In the genomic region with DNA sequence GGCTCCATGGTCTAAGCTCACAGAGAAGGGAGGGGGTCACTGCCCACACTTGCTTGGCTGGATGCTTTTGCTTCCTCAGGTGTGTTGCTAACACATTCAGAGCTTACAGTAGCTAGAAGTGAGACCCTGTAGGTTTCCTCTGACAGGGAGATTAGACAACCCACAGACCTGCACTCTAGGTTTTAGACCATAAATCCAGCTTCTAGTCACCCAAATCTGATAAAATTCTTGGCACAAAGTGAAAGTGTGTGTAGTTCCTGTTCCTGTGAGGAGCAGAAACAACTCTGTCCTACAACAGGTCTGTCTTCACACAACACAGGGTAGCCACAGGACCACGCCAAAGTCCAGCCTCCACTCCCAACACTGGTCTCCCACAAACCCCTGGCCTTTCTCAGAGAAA, we compare ENCODE assay signal across 20 mouse cellular contexts. TPM values are rescaled to one million over a fixed set of nuclear protein-coding genes. Genes with fewer than 3 reads are reported as not detected.
DNase-seq lines count a peak whose midpoint lies in the region; ATAC-seq and TF ChIP-seq lines count a peak whose summit lies in the region.
"Had no signal": no experiment of that assay in that cellular context is flagged by ENCODE, and none has a peak within 500 bp of the region (broad histone marks: within the 10 kb centered on the region; RNA-seq: fewer than 3 reads in every experiment).

No protein-coding gene starts in this region.

- no peak overlapping the region for H3K9ac ChIP-seq in forebrain, embryonic 13.5 days
- H3K9ac ChIP-seq in liver, adult 2 months (ENCODE audit: low read depth, low read length): no peak overlapping the region
- H3K9ac ChIP-seq in hindbrain, embryonic 13.5 days: no peak overlapping the region
- H3K9ac ChIP-seq in hindbrain, postnatal 0 days (replicated peaks; ENCODE audit: low read length): no peak overlapping the region
- H3K9ac ChIP-seq: limb, embryonic 15.5 days; neural tube, embryonic 12.5 days had no signal

- WGBS in forebrain, embryonic 10.5 days: 91% methylated on average over 1 of the region's 1 CpGs
- 93% methylated on average over 1 of the region's 1 CpGs for whole genome bisulfite sequencing in forebrain, embryonic 13.5 days
- WGBS in liver, adult 2 months: 55% methylated on average over 1 of the region's 1 CpGs
- 100% methylated on average over 1 of the region's 1 CpGs for WGBS in hindbrain, embryonic 13.5 days
- WGBS in hindbrain, postnatal 0 days: 96% methylated on average over 1 of the region's 1 CpGs

- no peak for TF ChIP-seq POLR2A in liver, adult 2 months (IDR thresholded peaks at IDR 0.05; ENCODE audit: extremely low read depth, insufficient read depth, low read length)

- H3K4me1 ChIP-seq in forebrain, embryonic 10.5 days: peaks cover 50% of the 10 kb centered on the region
- H3K4me1 ChIP-seq in forebrain, embryonic 13.5 days: peaks cover 17% of the 10 kb centered on the region
- H3K4me1 ChIP-seq in liver, adult 2 months (ENCODE audit: control insufficient read depth, insufficient read depth, low read length): peaks cover 6% of the 10 kb centered on the region
- peaks cover 32% of the 10 kb centered on the region for H3K4me1 ChIP-seq in hindbrain, embryonic 13.5 days (replicated peaks)
- H3K4me1 ChIP-seq in hindbrain, postnatal 0 days (ENCODE audit: insufficient read depth, low read length): no peaks in the 10 kb centered on the region

- H3K79me2 ChIP-seq in liver, adult 2 months (ENCODE audit: control insufficient read depth, insufficient read depth, low read length): peaks cover 75% of the 10 kb centered on the region

- peaks cover 3% of the 10 kb centered on the region; the same call in 1 of the 2 replicates for H3K9me3 ChIP-seq in forebrain, embryonic 10.5 days
- H3K9me3 ChIP-seq in forebrain, embryonic 13.5 days (replicated peaks): no peaks in the 10 kb centered on the region
- H3K9me3 ChIP-seq in hindbrain, embryonic 13.5 days: no peaks in the 10 kb centered on the region
- no peaks in the 10 kb centered on the region for H3K9me3 ChIP-seq in hindbrain, postnatal 0 days (ENCODE audit: low read length)
- H3K9me3 ChIP-seq: G1E; hindbrain, embryonic 10.5 days; limb, embryonic 15.5 days; neural tube, embryonic 12.5 days had no signal

- no peak for TF ChIP-seq CTCF in liver, adult 2 months (IDR thresholded peaks at IDR 0.05; ENCODE audit: low read depth, low read length)
- no peak for TF ChIP-seq CTCF in hindbrain, postnatal 0 days (IDR thresholded peaks at IDR 0.05; ENCODE audit: low read depth)

- H3K36me3 ChIP-seq in forebrain, embryonic 10.5 days (replicated peaks): peaks cover 40% of the 10 kb centered on the region
- H3K36me3 ChIP-seq in forebrain, embryonic 13.5 days (ENCODE audit: poor library complexity, severe bottlenecking): peaks cover 12% of the 10 kb centered on the region
- H3K36me3 ChIP-seq in liver, adult 2 months (ENCODE audit: control insufficient read depth, insufficient read depth, low read length): no peaks in the 10 kb centered on the region
- H3K36me3 ChIP-seq in hindbrain, embryonic 13.5 days: peaks cover 6% of the 10 kb centered on the region; the same call in 1 of the 2 replicates
- H3K36me3 ChIP-seq in hindbrain, postnatal 0 days (ENCODE audit: insufficient read depth, low read length): no peaks in the 10 kb centered on the region
- H3K36me3 ChIP-seq: limb, embryonic 15.5 days had no signal

- 0 out of 2 replicates have a peak overlapping the region, but pooled peaks have one; percentile 8 for H3K27ac ChIP-seq in forebrain, embryonic 10.5 days
- H3K27ac ChIP-seq in forebrain, embryonic 13.5 days: no peak overlapping the region
- no peak overlapping the region for H3K27ac ChIP-seq in liver, adult 2 months (replicated peaks; ENCODE audit: insufficient read depth, low read depth, low read length)
- H3K27ac ChIP-seq in hindbrain, embryonic 13.5 days: no peak overlapping the region
- H3K27ac ChIP-seq in hindbrain, postnatal 0 days: no peak overlapping the region
- H3K27ac ChIP-seq: hindbrain, embryonic 10.5 days; neural tube, embryonic 12.5 days had no signal

- no peak for DNase-seq in forebrain, embryonic 10.5 days (ENCODE audit: extremely low spot score, low spot score)
- DNase-seq in liver, adult 2 months (ENCODE audit: extremely low read depth, low read depth, low spot score): peak; percentile 19
- DNase-seq in liver: no peak
- no peak for DNase-seq in thymus, postnatal 0 days (ENCODE audit: low spot score)
- no peak for DNase-seq in hindbrain, postnatal 0 days (ENCODE audit: low spot score)
- DNase-seq: cerebellum, adult 9-11 months; gastrocnemius, postnatal 25 days; kidney, postnatal 14 days; lung, postnatal 14 days; thymus, postnatal 25 days had no signal

- no peak overlapping the region for H3K4me2 ChIP-seq in forebrain, embryonic 13.5 days
- H3K4me2 ChIP-seq in hindbrain, embryonic 13.5 days: no peak overlapping the region
- H3K4me2 ChIP-seq in hindbrain, postnatal 0 days (ENCODE audit: low read depth, low read length): no peak overlapping the region
- H3K4me2 ChIP-seq: limb, embryonic 15.5 days; midbrain, embryonic 11.5 days; neural tube, embryonic 12.5 days had no signal

- H3K4me3 ChIP-seq in forebrain, embryonic 10.5 days: no peak overlapping the region
- H3K4me3 ChIP-seq in forebrain, embryonic 13.5 days: no peak overlapping the region
- H3K4me3 ChIP-seq in liver, adult 2 months (ENCODE audit: insufficient read depth, low read depth, low read length): no peak overlapping the region
- H3K4me3 ChIP-seq in hindbrain, embryonic 13.5 days: no peak overlapping the region
- no peak overlapping the region for H3K4me3 ChIP-seq in hindbrain, postnatal 0 days (ENCODE audit: low read length)
- H3K4me3 ChIP-seq: hindbrain, embryonic 10.5 days; limb, embryonic 15.5 days; neural tube, embryonic 12.5 days had no signal

- ATAC-seq in forebrain, embryonic 13.5 days: no peak
- ATAC-seq in megakaryocyte, adult 5-6 weeks (ENCODE audit: poor library complexity, severe bottlenecking): peak; percentile 43
- ATAC-seq in hindbrain, embryonic 13.5 days (ENCODE audit: low FRiP score): no peak
- ATAC-seq in hindbrain, postnatal 0 days: no peak
- ATAC-seq: CD4-positive, CD25-positive, alpha-beta regulatory T cell, adult 4 months; inflammation-experienced regulatory T-cells, adult 6 months had no signal

- H3K27me3 ChIP-seq in forebrain, embryonic 10.5 days (ENCODE audit: poor library complexity, severe bottlenecking): no peaks in the 10 kb centered on the region
- H3K27me3 ChIP-seq in forebrain, embryonic 13.5 days: no peaks in the 10 kb centered on the region
- H3K27me3 ChIP-seq in liver, adult 2 months (ENCODE audit: control insufficient read depth, insufficient read depth, low read length): no peaks in the 10 kb centered on the region
- H3K27me3 ChIP-seq in hindbrain, embryonic 13.5 days: no peaks in the 10 kb centered on the region
- H3K27me3 ChIP-seq in hindbrain, postnatal 0 days (ENCODE audit: insufficient read depth, low read length): no peaks in the 10 kb centered on the region
- H3K27me3 ChIP-seq: limb, embryonic 15.5 days; neural tube, embryonic 12.5 days had no signal

RNA-seq across cellular contexts. Expression of gene Stk24, which starts 21.5 kb away (rescaled TPM):
- 38.4 and 43.4 TPM in 2 replicates for polyA plus RNA-seq in forebrain, embryonic 10.5 days (2016; fragmentation: Nextera tagmentation; extraction: Ambion mirVana)
- 24.3 and 26.1 TPM in 2 replicates for polyA plus RNA-seq in forebrain, embryonic 13.5 days (2015; fragmentation: Nextera tagmentation; extraction: Ambion mirVana)
- total RNA-seq in liver, adult 2 months (2014; rRNA removed): 10.1 and 12.6 TPM in 2 replicates
- polyA plus RNA-seq in liver, adult 2 months (2012; rRNA removed): 8.6 and 9.3 TPM in 2 replicates
- 143 and 146 TPM in 2 replicates for total RNA-seq in megakaryocyte, adult 5-6 weeks (2015)
- 105 and 124 TPM in 2 replicates for total RNA-seq in megakaryocyte, adult 5-6 weeks (2017)
- polyA plus RNA-seq in hindbrain, embryonic 13.5 days (2015; fragmentation: Nextera tagmentation; extraction: Ambion mirVana): 20.2 TPM in 2 replicates
- 54.1 and 57.7 TPM in 2 replicates for polyA plus RNA-seq in thymus, postnatal 0 days (2015; fragmentation: Nextera tagmentation; extraction: Ambion mirVana)
- 18.7 and 27.5 TPM in 2 replicates for total RNA-seq in hindbrain, postnatal 0 days (2014; rRNA removed)
- 14.2 and 15.0 TPM in 2 replicates for polyA plus RNA-seq in hindbrain, postnatal 0 days (2015; fragmentation: Nextera tagmentation; extraction: Ambion mirVana)
